Mouse (Mus musculus) MEL-GATA-1-ER (cell line): Measurements from ENCODE around the gene Rps3.
A peak's percentile ranks its signal among the peaks of the same experiment; 100 is the strongest.

ENCODE experiments used
- DNase-seq: peaks from one replicate; pipeline ENCODE4 v3.0.0-alpha.2; 2012; ENCODE audit warnings: low read depth; ENCODE audit errors: extremely low read depth

The Rps3 gene

GRCm38 (mm10) chr7:99483271-99483923 is at the start of gene Rps3:
Gene Rps3, minus strand, starts transcription at chr7:99483738.
- peak; percentile 91 for DNase-seq

DNA sequence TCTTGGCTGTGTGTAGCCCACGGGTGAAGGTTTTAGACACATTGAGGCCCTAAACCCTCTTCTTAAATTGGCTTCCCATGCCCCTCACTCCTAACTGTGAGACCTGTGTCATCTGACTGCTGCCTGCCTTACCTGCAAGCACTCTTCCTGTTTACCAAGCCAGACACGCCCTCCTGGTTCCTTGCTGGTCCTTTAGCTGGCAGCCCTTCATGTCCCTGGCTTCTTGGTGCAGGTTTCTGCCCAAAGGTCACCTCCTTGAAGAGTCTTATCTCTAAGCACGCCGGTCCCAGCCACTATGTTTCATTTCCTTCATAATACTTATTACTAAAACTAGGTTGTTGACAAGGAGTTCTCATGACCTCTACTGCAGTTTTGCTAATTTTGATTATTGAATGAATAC is 49.0 kb upstream of the Rps3 start:
- DNase-seq: no peak

- peak; percentile 70 for DNase-seq
Observed at GRCm38 (mm10) chr7:99531408-99531970, 48.0 kb upstream of the Rps3 start.

DNA sequence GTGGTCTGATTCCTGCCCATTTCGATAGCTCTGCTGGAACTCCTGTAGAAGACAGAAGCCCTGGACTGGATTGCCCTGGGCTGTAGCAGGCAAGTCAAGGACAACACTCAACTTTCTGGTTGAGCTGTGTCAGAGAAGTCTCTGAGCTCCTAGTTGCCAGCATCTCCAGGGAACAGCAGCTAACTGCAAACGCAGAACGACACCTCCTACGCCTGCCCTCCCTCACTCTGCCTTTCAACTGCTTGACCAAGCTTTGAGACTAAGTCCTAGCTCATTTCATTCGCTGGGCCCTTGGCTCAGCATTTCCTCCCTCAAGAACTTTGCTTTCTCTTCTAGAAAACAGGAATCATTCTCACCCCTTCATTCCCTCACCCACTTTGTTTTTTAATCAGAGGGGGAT is 45.9 kb upstream of the Rps3 start:
- DNase-seq: no peak

DNA sequence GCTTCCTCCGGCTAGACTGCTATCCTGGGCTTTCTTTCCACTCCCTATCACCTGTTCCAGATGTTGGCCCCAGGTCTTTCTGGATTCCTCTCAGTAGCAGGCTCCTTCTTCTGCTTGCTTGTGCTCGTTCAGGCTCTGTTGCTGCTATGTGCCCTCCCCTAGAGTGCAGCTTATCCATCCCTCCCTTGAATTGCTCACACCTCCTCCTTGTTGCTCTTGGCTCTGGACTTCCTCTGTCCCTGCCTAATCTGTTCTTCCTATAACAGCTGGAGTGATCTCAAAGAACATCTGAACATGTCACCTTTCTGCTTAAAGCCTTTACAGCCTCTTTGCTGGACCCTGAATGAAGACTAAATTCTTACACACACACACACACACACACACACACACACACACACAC is 45.0 kb upstream of the Rps3 start:
- DNase-seq: no peak

DNA sequence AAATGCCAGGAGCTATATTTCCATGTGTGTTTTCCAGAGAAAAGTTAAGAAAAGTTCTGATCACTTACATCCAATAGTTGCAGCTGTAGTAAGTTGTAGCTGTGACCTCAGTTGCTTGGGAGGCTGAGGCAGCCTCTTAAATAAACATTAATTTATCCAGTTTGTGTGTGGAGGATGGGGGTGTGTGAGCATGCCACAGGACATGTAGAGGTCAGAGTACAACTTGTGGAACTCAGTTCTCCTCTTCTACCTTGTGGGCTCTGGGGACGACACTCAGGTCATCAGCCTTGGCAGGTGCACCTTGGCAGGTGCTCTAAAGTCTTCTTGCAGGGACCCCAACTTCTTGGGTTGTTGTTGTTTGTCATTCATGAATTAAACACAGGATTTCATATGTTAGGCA is 40.3 kb upstream of the Rps3 start:
- no peak for DNase-seq

- no peak for DNase-seq
Observed at GRCm38 (mm10) chr7:99523121-99523520, 39.6 kb upstream of the Rps3 start.

DNA sequence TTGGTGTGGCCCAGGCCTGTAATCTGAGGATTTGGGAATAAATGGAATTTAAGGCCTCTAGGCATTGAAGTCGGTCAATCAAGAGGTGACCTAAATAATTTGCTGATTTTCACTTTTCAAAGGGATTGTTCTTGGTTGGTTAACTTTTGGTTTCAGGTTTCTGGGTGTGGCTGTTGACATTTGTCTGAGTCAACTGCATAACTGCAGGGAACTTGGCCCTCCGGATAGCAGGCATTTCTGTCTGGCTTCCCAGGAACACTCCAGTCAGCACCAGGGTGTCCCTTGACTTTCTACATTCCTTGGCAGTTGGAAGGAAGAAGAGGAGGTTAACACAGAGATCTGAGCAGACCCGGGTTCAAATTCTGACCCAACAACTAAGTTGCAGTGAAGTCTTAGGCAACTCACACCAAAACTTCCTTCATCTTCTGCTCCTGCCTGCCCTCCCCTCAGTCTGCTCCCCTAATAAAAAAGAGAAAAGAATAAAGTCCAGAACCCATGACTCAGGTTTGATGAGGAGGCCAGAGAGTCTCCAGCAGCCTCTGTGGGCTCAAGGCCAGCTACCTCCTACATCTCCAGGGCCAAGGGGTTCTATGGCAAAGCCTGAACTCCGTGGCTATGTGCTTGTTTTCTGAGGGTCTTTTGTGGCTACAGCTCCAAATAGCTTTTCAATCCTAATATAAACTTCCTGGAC is 35.6 kb upstream of the Rps3 start:
- DNase-seq: no peak

DNA sequence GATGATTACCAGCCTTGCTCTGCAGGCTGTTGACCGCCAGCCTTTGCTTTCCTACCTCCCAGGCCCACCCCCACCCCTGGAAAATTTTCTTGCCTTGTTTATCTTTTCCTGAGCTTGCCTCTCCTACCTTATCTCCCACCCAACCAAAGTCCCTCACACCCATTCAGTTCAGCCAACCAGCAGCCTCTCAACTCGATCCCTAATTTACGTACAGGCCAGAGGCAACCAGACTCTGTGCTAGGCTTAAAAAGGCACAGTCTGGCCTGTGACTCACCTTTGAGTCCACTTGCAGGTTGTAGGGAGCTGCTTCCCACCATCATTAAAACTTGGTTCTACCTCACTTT is 33.2 kb upstream of the Rps3 start:
- DNase-seq: no peak

DNA sequence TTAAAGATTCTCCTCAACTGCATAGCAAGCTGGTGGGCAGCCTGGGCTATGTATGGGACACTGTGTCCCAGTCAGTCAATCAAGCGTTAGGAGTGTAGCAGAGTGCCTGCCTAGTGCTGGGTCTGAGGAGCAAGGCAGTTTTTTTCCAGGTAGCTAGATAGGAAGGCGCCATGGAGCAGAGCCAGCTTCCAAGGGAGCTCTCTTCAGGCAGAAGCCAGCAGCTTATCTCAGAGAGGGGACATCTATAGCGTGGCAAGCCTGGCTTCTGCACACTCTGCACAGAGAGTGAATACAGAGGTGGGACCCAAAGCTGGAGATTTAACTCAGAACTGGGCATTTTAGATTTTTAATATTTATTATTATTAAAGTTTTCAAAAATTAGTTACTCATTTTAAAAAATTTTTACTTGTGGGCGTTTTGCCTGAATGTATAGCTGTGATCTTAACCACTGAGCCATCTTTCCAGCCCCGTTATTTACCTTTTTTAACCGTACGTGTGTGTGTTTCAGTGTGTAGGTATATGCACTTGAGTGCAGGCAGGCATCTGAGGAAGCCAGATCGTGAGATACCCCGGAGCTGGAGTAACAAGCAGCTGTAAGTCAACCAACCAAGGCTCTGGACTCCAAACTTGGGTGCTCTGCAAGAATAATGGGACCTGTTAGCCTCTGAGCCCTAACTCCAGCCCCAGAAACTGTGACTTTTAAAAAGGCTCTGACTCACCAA is 32.7 kb upstream of the Rps3 start:
- DNase-seq: no peak

DNA sequence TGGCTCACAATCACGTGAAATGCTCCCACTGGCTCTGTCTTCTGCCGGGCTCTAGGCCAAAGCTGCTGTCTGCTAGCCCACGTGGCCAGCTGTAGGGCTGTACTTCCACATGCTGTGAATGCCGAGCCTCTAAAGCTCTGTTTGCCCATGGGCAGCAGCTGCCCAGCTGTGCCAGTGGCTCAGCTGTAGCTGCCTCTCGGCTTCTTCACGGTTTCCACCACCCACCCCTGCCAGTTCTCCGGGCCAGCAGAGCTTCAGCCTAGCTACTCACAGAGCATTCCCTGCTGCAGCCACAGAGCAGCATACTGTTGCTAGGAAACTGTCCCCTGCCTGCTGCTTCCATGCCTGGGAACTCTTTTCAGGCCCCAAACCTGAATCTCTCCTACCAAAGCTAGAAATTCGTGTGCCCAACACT is 26.6 kb upstream of the Rps3 start:
- DNase-seq: no peak

- peak; percentile 70 for DNase-seq
Observed at GRCm38 (mm10) chr7:99508187-99508586, 24.6 kb upstream of the Rps3 start.

GRCm38 (mm10) chr7:99504556-99504955 is 21.0 kb upstream of the Rps3 start:
- DNase-seq: no peak

DNA sequence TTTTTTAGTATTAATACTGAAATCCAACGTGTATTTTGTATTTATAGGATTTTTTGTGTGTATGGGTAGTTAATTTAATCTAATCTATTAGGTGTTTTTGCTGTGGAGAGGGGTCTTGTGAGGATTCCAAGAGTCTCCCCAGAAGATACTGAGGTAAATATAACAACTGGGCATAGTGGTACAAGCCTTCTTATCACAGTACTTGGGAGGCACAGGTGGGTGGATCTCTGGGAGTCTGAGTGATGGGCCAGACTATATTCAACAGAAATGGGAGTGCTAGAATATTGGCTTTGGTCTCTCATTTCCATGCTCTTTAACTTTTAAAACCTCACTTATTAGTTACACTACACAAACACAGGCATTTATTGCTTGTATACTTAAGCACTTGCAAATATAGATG is 17.6 kb upstream of the Rps3 start:
- no peak for DNase-seq

GRCm38 (mm10) chr7:99500655-99501054 is 17.1 kb upstream of the Rps3 start:
- DNase-seq: no peak

DNA sequence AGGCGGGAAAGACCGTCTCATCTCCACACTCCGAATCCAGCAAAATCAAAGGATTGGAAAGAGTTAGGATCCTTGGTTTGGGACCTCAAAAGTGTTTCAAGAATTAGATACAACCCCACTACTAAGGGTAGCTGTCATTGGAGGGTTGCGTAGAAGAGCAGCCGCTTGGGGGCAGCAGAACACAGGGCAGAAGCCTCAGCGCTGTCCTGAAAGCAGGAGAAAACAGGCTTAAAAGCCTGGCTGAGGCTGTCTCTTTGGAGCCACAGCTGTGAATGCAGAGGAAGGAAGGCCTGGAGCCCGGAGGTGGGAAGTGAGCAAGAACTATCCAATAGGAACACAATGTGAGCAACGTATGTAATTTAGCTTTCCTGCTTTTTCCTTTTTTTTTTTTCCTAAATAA is 16.7 kb upstream of the Rps3 start:
- peak; percentile 65 for DNase-seq

DNA sequence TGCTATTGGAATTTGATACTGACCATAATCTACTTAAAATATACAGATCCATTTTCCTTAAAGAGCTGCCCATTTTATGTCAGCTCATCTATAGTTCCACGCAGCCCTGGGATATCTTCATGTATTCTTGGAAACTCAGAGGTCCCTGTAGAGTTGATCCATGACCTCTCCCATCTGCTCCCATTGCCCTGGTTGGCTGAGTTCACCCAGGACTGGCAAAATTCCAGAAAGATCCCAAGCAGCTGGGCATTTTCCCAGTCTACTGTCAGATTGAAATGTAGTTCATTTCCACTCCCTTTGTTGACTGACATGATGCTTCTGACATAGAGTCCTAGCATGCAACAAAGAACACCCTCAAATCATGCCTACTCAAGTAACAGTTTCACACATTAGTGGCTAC is 15.6 kb upstream of the Rps3 start:
- no peak for DNase-seq

DNA sequence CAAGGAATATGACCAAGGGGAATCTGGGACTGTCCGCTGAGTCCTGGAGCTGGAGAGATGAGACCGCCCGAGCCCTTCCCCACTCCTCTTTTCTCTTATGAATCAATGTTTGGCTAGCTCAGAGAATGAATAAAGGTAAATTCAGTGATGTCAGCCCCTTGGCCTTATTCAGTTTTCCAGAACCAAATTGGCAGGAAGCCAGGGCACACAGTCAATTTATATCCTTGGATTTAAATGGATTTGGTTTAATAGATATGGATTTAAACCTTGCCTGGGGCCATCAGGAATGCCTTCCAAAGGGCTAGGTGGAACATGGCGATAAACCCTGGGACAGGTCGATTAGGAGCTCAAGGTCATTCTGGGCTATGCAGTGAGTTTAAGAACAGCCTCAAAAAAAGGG is 6.2 kb upstream of the Rps3 start:
- no peak for DNase-seq

- no peak for DNase-seq
Observed at GRCm38 (mm10) chr7:99484679-99485078, 1.1 kb upstream of the Rps3 start.

DNA sequence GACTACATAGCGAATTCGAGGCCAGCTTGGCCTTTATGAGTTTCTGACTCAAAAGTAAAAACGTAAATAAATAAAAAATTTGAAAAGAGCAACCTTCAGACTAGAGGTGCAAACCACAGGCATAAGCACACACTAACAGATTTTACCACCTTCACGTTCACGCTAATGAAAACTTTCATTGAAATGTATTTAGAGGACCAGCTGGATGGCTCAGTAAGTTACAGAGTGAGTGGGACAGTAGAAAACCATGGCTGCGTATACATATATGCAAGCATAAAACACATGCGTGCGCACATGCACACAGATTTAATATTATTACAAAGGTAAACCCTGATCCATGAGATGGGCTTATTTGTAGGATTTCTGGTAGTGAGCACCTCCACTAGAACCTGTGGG is 384 bp upstream of the Rps3 start:
- no peak for DNase-seq

- DNase-seq: no peak
Observed at GRCm38 (mm10) chr7:99482637-99483036, 901 bp downstream of the Rps3 start.

- DNase-seq: no peak
Observed at GRCm38 (mm10) chr7:99477235-99477634, 6.3 kb downstream of the Rps3 start.
